Mouse (Mus musculus): Measurements from ENCODE around the gene Kalrn. TPM values are rescaled to one million over a fixed set of nuclear protein-coding genes. Genes with fewer than 3 reads are reported as not detected.

Kalrn gene
- polyA plus RNA-seq, 1 experiment from 2014 or later = 14.4 TPM

- H3K4me2 ChIP-seq (replicated peaks) = 0 out of 2 replicates have a peak overlapping the region, but pooled peaks have one; percentile 3
- no peaks in the 10 kb centered on the region for H3K9me3 ChIP-seq
- H3K36me3 ChIP-seq = peaks cover 15% of the 10 kb centered on the region; the same call in 1 of the 2 replicates
- WGBS = 71% methylated on average over 12 of the region's 12 CpGs
- peaks cover 18% of the 10 kb centered on the region; the same call in 1 of the 2 replicates for H3K4me1 ChIP-seq (replicated peaks)
- peak; percentile 36; the same call in 1 of the 2 replicates for ATAC-seq
- H3K9ac ChIP-seq = no peak overlapping the region
- no peak overlapping the region for H3K27ac ChIP-seq
- no peaks in the 10 kb centered on the region for H3K27me3 ChIP-seq (replicated peaks)
- H3K4me3 ChIP-seq (replicated peaks) = no peak overlapping the region
These were observed 541.2 kb downstream of the Kalrn start for GRCm38 (mm10) chr16:34032011-34032645.

- H3K4me1 ChIP-seq (replicated peaks) = peaks cover 16% of the 10 kb centered on the region; the same call in 1 of the 2 replicates
- H3K36me3 ChIP-seq = peaks cover 19% of the 10 kb centered on the region; the same call in 1 of the 2 replicates
- no peak overlapping the region for H3K27ac ChIP-seq
- H3K4me2 ChIP-seq (replicated peaks) = no peak overlapping the region
- no peaks in the 10 kb centered on the region for H3K27me3 ChIP-seq (replicated peaks)
- WGBS = 69% methylated on average over 9 of the region's 9 CpGs
- H3K9me3 ChIP-seq = no peaks in the 10 kb centered on the region
- no peak overlapping the region for H3K9ac ChIP-seq
- peak; percentile 46; the same call in 1 of the 2 replicates for ATAC-seq
- no peak overlapping the region for H3K4me3 ChIP-seq (replicated peaks)
These were observed 541.8 kb downstream of the Kalrn start for GRCm38 (mm10) chr16:34031565-34031964.

- Histone ChIP-seq H3K9ac (no peak overlapping the region), H3K4me2 (replicated peaks) (no peak overlapping the region), H3K27ac (no peak overlapping the region), H3K36me3 (peaks cover 19% of the 10 kb centered on the region; the same call in 1 of the 2 replicates), H3K9me3 (no peaks in the 10 kb centered on the region), H3K4me3 (replicated peaks) (no peak overlapping the region), H3K4me1 (replicated peaks) (peaks cover 8% of the 10 kb centered on the region; the same call in 1 of the 2 replicates), H3K27me3 (replicated peaks) (no peaks in the 10 kb centered on the region)
- ATAC-seq = no peak
- WGBS = 65% methylated on average over 4 of the region's 4 CpGs
These were observed 543.0 kb downstream of the Kalrn start for GRCm38 (mm10) chr16:34030379-34030778.

GRCm38 (mm10) chr16:34029790-34030189 lies 543.5 kb downstream of the Kalrn start:
- H3K27ac ChIP-seq = no peak overlapping the region
- no peak overlapping the region for H3K4me2 ChIP-seq (replicated peaks)
- H3K4me1 ChIP-seq (replicated peaks) = peaks cover 2% of the 10 kb centered on the region; the same call in 1 of the 2 replicates
- H3K9ac ChIP-seq = no peak overlapping the region
- peak; percentile 64 for ATAC-seq
- no peaks in the 10 kb centered on the region for H3K27me3 ChIP-seq (replicated peaks)
- H3K4me3 ChIP-seq (replicated peaks) = no peak overlapping the region
- no peaks in the 10 kb centered on the region for H3K9me3 ChIP-seq
- 62% methylated on average over 5 of the region's 5 CpGs for WGBS
- peaks cover 19% of the 10 kb centered on the region; the same call in 1 of the 2 replicates for H3K36me3 ChIP-seq

GRCm38 (mm10) chr16:34017241-34017640 lies 556.1 kb downstream of the Kalrn start:
- 94% methylated on average over 8 of the region's 8 CpGs for WGBS
- H3K27me3 ChIP-seq (replicated peaks) = no peaks in the 10 kb centered on the region
- no peaks in the 10 kb centered on the region for H3K4me1 ChIP-seq (replicated peaks)
- H3K9me3 ChIP-seq = no peaks in the 10 kb centered on the region
- no peak for ATAC-seq
- H3K9ac ChIP-seq = no peak overlapping the region
- no peak overlapping the region for H3K4me3 ChIP-seq (replicated peaks)
- H3K36me3 ChIP-seq = peaks cover 13% of the 10 kb centered on the region; the same call in 1 of the 2 replicates
- no peak overlapping the region for H3K4me2 ChIP-seq (replicated peaks)
- no peak overlapping the region for H3K27ac ChIP-seq

GRCm38 (mm10) chr16:34011991-34012845 lies 561.1 kb downstream of the Kalrn start:
- 89% methylated on average over 20 of the region's 20 CpGs for WGBS
- H3K36me3 ChIP-seq = peaks cover 22% of the 10 kb centered on the region

GRCm38 (mm10) chr16:34009567-34009966 lies 563.8 kb downstream of the Kalrn start:
- no peaks in the 10 kb centered on the region for H3K9me3 ChIP-seq
- H3K4me3 ChIP-seq (replicated peaks) = no peak overlapping the region
- no peak overlapping the region for H3K27ac ChIP-seq
- H3K36me3 ChIP-seq = peaks cover 15% of the 10 kb centered on the region
- no peak overlapping the region for H3K9ac ChIP-seq
- H3K4me1 ChIP-seq (replicated peaks) = peaks cover 3% of the 10 kb centered on the region
- ATAC-seq = no peak
- 93% methylated on average over 2 of the region's 2 CpGs for whole genome bisulfite sequencing
- no peak overlapping the region for H3K4me2 ChIP-seq (replicated peaks)
- no peaks in the 10 kb centered on the region for H3K27me3 ChIP-seq (replicated peaks)

More at GRCm38 (mm10) chr16:34011991-34012845, 561.1 kb downstream of the Kalrn start:
- H3K4me1 ChIP-seq (replicated peaks) = no peaks in the 10 kb centered on the region
- no peaks in the 10 kb centered on the region for H3K27me3 ChIP-seq (replicated peaks)
- ATAC-seq = no peak
- H3K9me3 ChIP-seq = no peaks in the 10 kb centered on the region
- H3K27ac ChIP-seq = no peak overlapping the region
- no peak overlapping the region for H3K4me2 ChIP-seq (replicated peaks)
- H3K9ac ChIP-seq = no peak overlapping the region
- no peak overlapping the region for H3K4me3 ChIP-seq (replicated peaks)

GRCm38 (mm10) chr16:34005986-34006385 lies 567.3 kb downstream of the Kalrn start:
- no peaks in the 10 kb centered on the region for H3K9me3 ChIP-seq
- peaks cover 3% of the 10 kb centered on the region; the same call in 1 of the 2 replicates for H3K36me3 ChIP-seq
- H3K27me3 ChIP-seq (replicated peaks) = no peaks in the 10 kb centered on the region
- H3K27ac ChIP-seq = no peak overlapping the region
- ATAC-seq = no peak
- H3K4me2 ChIP-seq (replicated peaks) = no peak overlapping the region
- no peak overlapping the region for H3K4me3 ChIP-seq (replicated peaks)
- peaks cover 13% of the 10 kb centered on the region for H3K4me1 ChIP-seq (replicated peaks)
- no peak overlapping the region for H3K9ac ChIP-seq
- WGBS = 97% methylated on average over 3 of the region's 3 CpGs

- H3K4me3 ChIP-seq (replicated peaks) = no peak overlapping the region
- ATAC-seq = peak; percentile 73
- H3K4me1 ChIP-seq (replicated peaks) = peaks cover 13% of the 10 kb centered on the region
- peak overlapping the region; percentile 57 for H3K27ac ChIP-seq
- H3K27me3 ChIP-seq (replicated peaks) = no peaks in the 10 kb centered on the region
- no peak overlapping the region for H3K9ac ChIP-seq
- 29% methylated on average over 4 of the region's 4 CpGs for WGBS
- no peaks in the 10 kb centered on the region for H3K36me3 ChIP-seq
- no peak overlapping the region for H3K4me2 ChIP-seq (replicated peaks)
- H3K9me3 ChIP-seq = no peaks in the 10 kb centered on the region
These were observed 569.2 kb downstream of the Kalrn start for GRCm38 (mm10) chr16:34004128-34004578.

GRCm38 (mm10) chr16:34003566-34004127 lies 569.7 kb downstream of the Kalrn start:
- no peak for ATAC-seq
- Histone ChIP-seq H3K27ac (0 out of 2 replicates have a peak overlapping the region, but pooled peaks have one; percentile 28), H3K9me3 (no peaks in the 10 kb centered on the region), H3K4me1 (replicated peaks) (peaks cover 13% of the 10 kb centered on the region), H3K27me3 (replicated peaks) (no peaks in the 10 kb centered on the region), H3K4me3 (replicated peaks) (no peak overlapping the region), H3K36me3 (no peaks in the 10 kb centered on the region), H3K9ac (no peak overlapping the region), H3K4me2 (replicated peaks) (no peak overlapping the region)
- WGBS = 70% methylated on average over 10 of the region's 10 CpGs

GRCm38 (mm10) chr16:34000715-34001114 lies 572.6 kb downstream of the Kalrn start:
- Histone ChIP-seq H3K27me3 (replicated peaks) (no peaks in the 10 kb centered on the region), H3K4me2 (replicated peaks) (no peak overlapping the region), H3K4me3 (replicated peaks) (no peak overlapping the region), H3K27ac (no peak overlapping the region), H3K9me3 (no peaks in the 10 kb centered on the region), H3K36me3 (no peaks in the 10 kb centered on the region), H3K9ac (no peak overlapping the region), H3K4me1 (replicated peaks) (peaks cover 13% of the 10 kb centered on the region)
- WGBS = 61% methylated on average over 8 of the region's 8 CpGs
- peak; percentile 35; the same call in 1 of the 2 replicates for ATAC-seq

- no peak overlapping the region for H3K4me3 ChIP-seq (replicated peaks)
- 28% methylated on average over 3 of the region's 3 CpGs for WGBS
- no peak overlapping the region for H3K27ac ChIP-seq
- no peak overlapping the region for H3K4me2 ChIP-seq (replicated peaks)
- H3K9ac ChIP-seq = no peak overlapping the region
- no peaks in the 10 kb centered on the region for H3K9me3 ChIP-seq
- no peaks in the 10 kb centered on the region for H3K27me3 ChIP-seq (replicated peaks)
- no peaks in the 10 kb centered on the region for H3K36me3 ChIP-seq
- H3K4me1 ChIP-seq (replicated peaks) = peaks cover 9% of the 10 kb centered on the region
- ATAC-seq = no peak; the same call in 1 of the 2 replicates
These were observed 573.9 kb downstream of the Kalrn start for GRCm38 (mm10) chr16:33999388-33999787.
